8 mouse cellular contexts compared by ENCODE assay signal in the genomic region with DNA sequence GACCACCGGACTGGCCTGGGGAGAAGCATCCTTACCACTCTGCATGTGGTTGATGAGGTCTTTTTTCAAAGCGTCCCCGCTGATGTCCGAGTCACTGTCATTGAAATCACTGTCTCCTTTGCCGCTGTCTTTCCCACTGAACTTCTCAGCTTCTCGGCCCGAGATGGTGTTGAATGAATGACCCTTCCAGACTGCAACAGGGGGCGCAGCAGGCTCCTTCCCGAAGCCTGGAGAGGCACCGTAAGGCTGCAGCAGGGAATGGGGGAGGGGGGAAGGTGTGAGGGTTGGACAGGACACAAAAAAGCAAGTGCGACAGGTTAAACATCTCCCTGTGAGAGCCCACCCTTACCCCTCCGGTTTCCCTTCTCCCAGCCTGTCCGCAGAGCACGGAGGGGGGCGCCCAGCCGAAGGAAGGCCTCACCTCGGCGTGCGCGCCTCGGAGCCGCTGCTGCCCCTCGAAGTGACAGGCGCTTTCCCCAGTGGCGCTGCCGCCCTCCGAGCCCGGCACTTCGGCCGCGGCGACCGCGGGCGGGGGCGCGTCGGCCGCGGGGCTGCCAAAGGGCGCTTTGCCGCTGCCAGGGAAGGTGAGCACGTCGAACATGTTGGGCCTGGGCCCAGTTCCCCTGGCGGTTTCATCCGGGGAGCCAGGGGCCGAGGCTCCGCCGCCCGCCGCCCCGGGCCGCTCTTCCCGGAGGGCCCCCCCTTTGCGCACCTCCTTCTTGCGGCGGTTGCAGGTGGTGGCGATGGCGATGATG. TPM values are rescaled to one million over a fixed set of nuclear protein-coding genes. Genes with fewer than 3 reads are reported as not detected.
DNase-seq lines count a peak whose midpoint lies in the region; ATAC-seq and TF ChIP-seq lines count a peak whose summit lies in the region.

No protein-coding gene starts in this region.

- no peak for ATAC-seq in kidney, postnatal 0 days (replicated peaks; ENCODE audit: low FRiP score, low read depth)
- ATAC-seq in hindbrain, embryonic 15.5 days (ENCODE audit: low FRiP score, low read depth), result no peak
- ATAC-seq in neural tube, embryonic 12.5 days (ENCODE audit: low FRiP score, low read depth), result no peak
- ATAC-seq in cerebellum, adult (ENCODE audit: insufficient number of reproducible peaks, low FRiP score, low TSS enrichment), result no peak

- peaks cover 51% of the 10 kb centered on the region for H3K27me3 ChIP-seq in kidney, postnatal 0 days (ENCODE audit: insufficient read depth, low read length)
- no peaks in the 10 kb centered on the region; the same call in 1 of the 2 replicates for H3K27me3 ChIP-seq in hindbrain, embryonic 15.5 days
- H3K27me3 ChIP-seq in neural tube, embryonic 12.5 days (replicated peaks), result peaks cover 60% of the 10 kb centered on the region

- peak overlapping the region; percentile 20; the same call in 1 of the 2 replicates for H3K4me3 ChIP-seq in kidney, postnatal 0 days (replicated peaks; ENCODE audit: low read depth, low read length)
- peak overlapping the region; percentile 60 for H3K4me3 ChIP-seq in hindbrain, embryonic 15.5 days
- H3K4me3 ChIP-seq in neural tube, embryonic 12.5 days, result peak overlapping the region; percentile 57

- H3K36me3 ChIP-seq in kidney, postnatal 0 days (ENCODE audit: insufficient read depth, low read length), result no peaks in the 10 kb centered on the region
- no peaks in the 10 kb centered on the region for H3K36me3 ChIP-seq in hindbrain, embryonic 15.5 days
- H3K36me3 ChIP-seq in neural tube, embryonic 12.5 days, result no peaks in the 10 kb centered on the region

- H3K9me3 ChIP-seq in kidney, postnatal 0 days (replicated peaks; ENCODE audit: low read length), result no peaks in the 10 kb centered on the region
- no peaks in the 10 kb centered on the region for H3K9me3 ChIP-seq in hindbrain, embryonic 15.5 days
- no peaks in the 10 kb centered on the region for H3K9me3 ChIP-seq in neural tube, embryonic 12.5 days

- DNase-seq in kidney, postnatal 0 days (ENCODE audit: low spot score), result no peak
- DNase-seq in kidney, postnatal 25 days, result no peak
- DNase-seq in embryo, embryonic 9.5 days (ENCODE audit: extremely low spot score), result peak; percentile 29
- no peak for DNase-seq in adipocyte (ENCODE audit: low spot score)
- DNase-seq in cerebellum, adult 8-10 months, result no peak

- TF ChIP-seq CTCF in kidney, postnatal 0 days (IDR thresholded peaks at IDR 0.05; ENCODE audit: low read depth), result peak; percentile 7; the same call in 1 of the 2 replicates

- no peak overlapping the region for H3K27ac ChIP-seq in kidney, postnatal 0 days
- peak overlapping the region; percentile 6; the same call in 1 of the 2 replicates for H3K27ac ChIP-seq in hindbrain, embryonic 15.5 days (replicated peaks)
- no peak overlapping the region for H3K27ac ChIP-seq in neural tube, embryonic 12.5 days

- peak overlapping the region; percentile 53 for H3K4me2 ChIP-seq in kidney, postnatal 0 days (ENCODE audit: low read length)
- peak overlapping the region; percentile 88 for H3K4me2 ChIP-seq in hindbrain, embryonic 15.5 days
- H3K4me2 ChIP-seq in neural tube, embryonic 12.5 days (replicated peaks), result peak overlapping the region; percentile 79

- H3K9ac ChIP-seq in kidney, postnatal 0 days (ENCODE audit: low read depth, low read length), result no peak overlapping the region
- peak overlapping the region; percentile 78 for H3K9ac ChIP-seq in hindbrain, embryonic 15.5 days
- H3K9ac ChIP-seq in neural tube, embryonic 12.5 days, result peak overlapping the region; percentile 73

- H3K4me1 ChIP-seq in kidney, postnatal 0 days (replicated peaks; ENCODE audit: insufficient read depth, low read length), result peaks cover 16% of the 10 kb centered on the region
- H3K4me1 ChIP-seq in hindbrain, embryonic 15.5 days (replicated peaks), result peaks cover 52% of the 10 kb centered on the region
- peaks cover 45% of the 10 kb centered on the region for H3K4me1 ChIP-seq in neural tube, embryonic 12.5 days

- 3% methylated on average over 58 of the region's 59 CpGs for WGBS in kidney, postnatal 0 days
- WGBS in hindbrain, embryonic 15.5 days, result under 1% methylated on average over 58 of the region's 59 CpGs
- WGBS in neural tube, embryonic 12.5 days, result 2% methylated on average over 54 of the region's 59 CpGs

RNA-seq across cellular contexts. Expression of gene Pcdh8, which starts 2.9 kb away (rescaled TPM):
- polyA plus RNA-seq in kidney, postnatal 0 days (2015; fragmentation: Nextera tagmentation; extraction: Ambion mirVana), result 1.4 TPM in 2 replicates
- polyA plus RNA-seq in hindbrain, embryonic 15.5 days (2015; fragmentation: Nextera tagmentation; extraction: Ambion mirVana), result 54.6 and 58.9 TPM in 2 replicates
- 40.6 and 43.8 TPM in 2 replicates for polyA plus RNA-seq in neural tube, embryonic 12.5 days (2016; fragmentation: Nextera tagmentation; extraction: Ambion mirVana)

Comparison
In these comparisons a context has a peak if more than half of its experiments do, and no peak if none do; other contexts are left out.
1. RNA of gene Pcdh8, which starts 2.9 kb away (polyA plus RNA-seq): 54.6 to 58.9 TPM in hindbrain, embryonic 15.5 days and 40.6 to 43.8 TPM in neural tube, embryonic 12.5 days; 1.4 TPM in kidney, postnatal 0 days; every median in the first group is over 10 times any median in the second.
2. Peak in every context shown above with its lines, with median percentiles within 50 percentile points of each other: H3K4me2 ChIP-seq and H3K4me3 ChIP-seq.